Mouse (Mus musculus): ENCODE results near the gene Arhgef19. TPM values are rescaled to one million over a fixed set of nuclear protein-coding genes. Genes with fewer than 3 reads are reported as not detected.

Arhgef19 gene
- polyA plus RNA-seq, 2 experiments = 15.3 to 20.4 TPM

DNA sequence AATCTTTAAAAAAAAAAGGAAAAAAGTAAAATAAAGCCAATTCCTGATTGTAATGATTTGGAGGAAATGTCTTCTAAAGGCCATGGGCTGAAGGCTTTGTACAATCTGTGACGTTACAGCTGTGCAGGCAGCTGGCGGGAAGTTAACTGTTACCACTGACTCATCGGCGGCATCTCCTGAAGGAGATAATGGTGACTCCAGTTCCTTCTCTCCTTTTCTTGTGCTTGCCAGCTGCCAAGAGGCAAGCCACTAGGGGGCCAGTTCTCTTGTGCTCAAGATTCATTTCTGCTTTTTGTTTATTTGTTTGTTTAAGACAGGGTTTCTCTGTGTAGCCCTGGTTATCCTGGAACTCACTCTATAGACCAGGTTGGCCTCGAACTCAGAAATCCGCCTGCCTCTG, 29.8 kb downstream of the Arhgef19 start:
- Histone ChIP-seq H3K4me1 (ENCODE audit: control insufficient read depth, insufficient read depth, low read length) (peaks cover 3% of the 10 kb centered on the region; the same call in 1 of the 2 replicates), H3K4me2 (replicated peaks; ENCODE audit: low read depth, low read length, severe bottlenecking) (no peak overlapping the region), H3K9ac (ENCODE audit: low read depth, low read length, severe bottlenecking) (no peak overlapping the region), H3K36me3 (ENCODE audit: control insufficient read depth, insufficient read depth, low read length) (no peaks in the 10 kb centered on the region), H3K27me3 (ENCODE audit: control insufficient read depth, insufficient read depth, low read length) (no peaks in the 10 kb centered on the region), H3K9me3 (ENCODE audit: control insufficient read depth, low read length) (no peaks in the 10 kb centered on the region), H3K27ac (replicated peaks; ENCODE audit: low read depth, low read length) (no peak overlapping the region), H3K4me3 (replicated peaks; ENCODE audit: low read length) (no peak overlapping the region)
- ATAC-seq (ENCODE audit: low FRiP score, low read depth) (no peak), DNase-seq (ENCODE audit: low spot score) (no peak)
- 87% methylated on average over 6 of the region's 6 CpGs for WGBS
- TF ChIP-seq POLR2A (IDR thresholded peaks at IDR 0.05; ENCODE audit: borderline replicate concordance, extremely low read depth, insufficient read depth, insufficient read length) = no peak

DNA sequence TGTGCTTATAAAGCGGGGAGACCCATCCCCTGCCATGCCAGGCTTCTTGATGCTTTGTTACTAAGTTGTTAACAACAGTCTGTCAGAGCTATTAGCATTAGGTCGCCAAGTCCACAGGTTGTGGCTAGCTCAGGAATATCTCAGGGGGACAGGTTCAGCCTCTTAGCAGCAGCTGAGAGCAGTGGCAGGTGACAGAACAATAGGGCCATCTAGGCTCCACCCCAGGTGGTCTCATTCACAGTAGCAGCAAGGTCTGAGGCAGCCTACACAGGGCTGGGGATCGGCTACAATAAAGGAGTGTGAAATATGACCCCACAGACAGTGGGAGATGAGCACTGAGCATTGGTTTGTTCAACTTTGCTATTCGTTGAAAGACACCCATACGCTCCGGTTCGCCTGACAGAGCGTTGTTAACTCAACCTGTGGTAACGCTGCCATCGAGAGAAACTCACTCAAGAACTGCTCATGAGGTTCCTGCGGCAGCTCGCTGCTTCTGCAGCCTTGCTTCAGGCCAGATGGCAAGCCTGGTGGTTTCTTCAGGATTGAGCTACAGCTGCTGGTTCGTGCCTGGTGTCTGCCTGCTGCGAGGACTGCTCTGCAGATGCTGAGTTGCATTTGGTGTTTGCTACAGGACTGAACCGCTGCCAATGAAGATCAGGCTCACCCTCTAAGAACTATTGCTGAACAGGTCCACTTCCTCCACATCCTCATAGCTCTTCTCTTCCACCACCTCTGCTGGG, 31.1 kb downstream of the Arhgef19 start:
- ATAC-seq (ENCODE audit: low FRiP score, low read depth) (no peak), DNase-seq (ENCODE audit: low spot score) (no peak)
- no peak overlapping the region for H3K4me2 ChIP-seq (replicated peaks; ENCODE audit: low read depth, low read length, severe bottlenecking)
- no peak overlapping the region for H3K4me3 ChIP-seq (replicated peaks; ENCODE audit: low read length)
- H3K27ac ChIP-seq (replicated peaks; ENCODE audit: low read depth, low read length) = no peak overlapping the region
- no peaks in the 10 kb centered on the region for H3K36me3 ChIP-seq (ENCODE audit: control insufficient read depth, insufficient read depth, low read length)
- no peaks in the 10 kb centered on the region for H3K27me3 ChIP-seq (ENCODE audit: control insufficient read depth, insufficient read depth, low read length)
- H3K9me3 ChIP-seq (ENCODE audit: control insufficient read depth, low read length) = no peaks in the 10 kb centered on the region
- no peak overlapping the region for H3K9ac ChIP-seq (ENCODE audit: low read depth, low read length, severe bottlenecking)
- no peak for TF ChIP-seq POLR2A (IDR thresholded peaks at IDR 0.05; ENCODE audit: borderline replicate concordance, extremely low read depth, insufficient read depth, insufficient read length)
- 59% methylated on average over 15 of the region's 15 CpGs for WGBS
- peaks cover 3% of the 10 kb centered on the region; the same call in 1 of the 2 replicates for H3K4me1 ChIP-seq (ENCODE audit: control insufficient read depth, insufficient read depth, low read length)

DNA sequence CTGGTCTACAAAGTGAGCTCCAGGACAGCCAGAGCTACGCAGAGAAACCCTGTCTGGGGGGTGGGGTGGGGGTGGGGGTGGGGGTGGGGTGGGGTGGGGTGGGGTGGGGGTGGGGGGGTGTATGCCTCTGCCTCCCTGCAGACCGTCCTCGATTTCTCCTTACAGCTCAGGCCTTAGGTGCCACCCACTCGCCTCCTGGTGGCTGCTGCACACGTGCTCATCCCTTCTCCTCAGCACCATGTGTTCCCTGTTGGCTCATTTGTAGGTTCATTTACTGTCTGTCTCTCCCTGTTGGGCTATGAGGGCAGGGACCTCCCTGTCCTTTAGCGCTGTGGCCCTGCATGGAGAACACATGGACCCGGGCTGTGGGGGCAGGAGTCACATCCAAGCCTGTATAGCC, 31.9 kb downstream of the Arhgef19 start:
- no peak overlapping the region for H3K4me3 ChIP-seq (replicated peaks; ENCODE audit: low read length)
- peaks cover 3% of the 10 kb centered on the region; the same call in 1 of the 2 replicates for H3K4me1 ChIP-seq (ENCODE audit: control insufficient read depth, insufficient read depth, low read length)
- no peak overlapping the region for H3K9ac ChIP-seq (ENCODE audit: low read depth, low read length, severe bottlenecking)
- DNase-seq (ENCODE audit: low spot score) (no peak), ATAC-seq (ENCODE audit: low FRiP score, low read depth) (no peak)
- H3K9me3 ChIP-seq (ENCODE audit: control insufficient read depth, low read length) = no peaks in the 10 kb centered on the region
- H3K27me3 ChIP-seq (ENCODE audit: control insufficient read depth, insufficient read depth, low read length) = no peaks in the 10 kb centered on the region
- TF ChIP-seq POLR2A (IDR thresholded peaks at IDR 0.05; ENCODE audit: borderline replicate concordance, extremely low read depth, insufficient read depth, insufficient read length) = no peak
- H3K27ac ChIP-seq (replicated peaks; ENCODE audit: low read depth, low read length) = no peak overlapping the region
- 80% methylated on average over 7 of the region's 7 CpGs for WGBS
- H3K4me2 ChIP-seq (replicated peaks; ENCODE audit: low read depth, low read length, severe bottlenecking) = no peak overlapping the region
- no peaks in the 10 kb centered on the region for H3K36me3 ChIP-seq (ENCODE audit: control insufficient read depth, insufficient read depth, low read length)

DNA sequence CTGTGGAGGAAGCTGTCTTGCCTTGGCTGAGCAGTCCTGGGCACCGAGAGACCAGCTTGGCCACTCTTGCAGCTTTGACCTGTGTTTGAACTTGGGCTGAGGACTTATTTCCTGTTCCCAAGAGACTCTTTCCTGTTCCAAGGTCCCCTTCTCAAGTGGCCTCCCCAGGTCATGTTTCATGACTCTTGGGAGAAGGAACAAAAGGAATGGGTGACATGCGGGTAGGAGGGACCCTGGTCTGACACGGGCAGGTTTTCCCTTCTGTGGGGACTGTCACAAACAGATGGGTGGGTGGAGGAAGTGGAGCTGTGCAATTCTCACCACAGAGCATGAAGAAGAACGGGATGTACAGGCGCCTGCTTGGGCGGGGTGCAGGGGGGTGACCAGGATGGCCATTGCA, 32.4 kb downstream of the Arhgef19 start:
- no peak overlapping the region for H3K27ac ChIP-seq (replicated peaks; ENCODE audit: low read depth, low read length)
- TF ChIP-seq POLR2A (IDR thresholded peaks at IDR 0.05; ENCODE audit: borderline replicate concordance, extremely low read depth, insufficient read depth, insufficient read length) = no peak
- DNase-seq (ENCODE audit: low spot score) (no peak), ATAC-seq (ENCODE audit: low FRiP score, low read depth) (no peak)
- H3K9ac ChIP-seq (ENCODE audit: low read depth, low read length, severe bottlenecking) = no peak overlapping the region
- no peaks in the 10 kb centered on the region for H3K27me3 ChIP-seq (ENCODE audit: control insufficient read depth, insufficient read depth, low read length)
- H3K4me2 ChIP-seq (replicated peaks; ENCODE audit: low read depth, low read length, severe bottlenecking) = no peak overlapping the region
- H3K9me3 ChIP-seq (ENCODE audit: control insufficient read depth, low read length) = no peaks in the 10 kb centered on the region
- H3K4me1 ChIP-seq (ENCODE audit: control insufficient read depth, insufficient read depth, low read length) = peaks cover 3% of the 10 kb centered on the region; the same call in 1 of the 2 replicates
- 79% methylated on average over 6 of the region's 6 CpGs for WGBS
- no peak overlapping the region for H3K4me3 ChIP-seq (replicated peaks; ENCODE audit: low read length)
- no peaks in the 10 kb centered on the region for H3K36me3 ChIP-seq (ENCODE audit: control insufficient read depth, insufficient read depth, low read length)

DNA sequence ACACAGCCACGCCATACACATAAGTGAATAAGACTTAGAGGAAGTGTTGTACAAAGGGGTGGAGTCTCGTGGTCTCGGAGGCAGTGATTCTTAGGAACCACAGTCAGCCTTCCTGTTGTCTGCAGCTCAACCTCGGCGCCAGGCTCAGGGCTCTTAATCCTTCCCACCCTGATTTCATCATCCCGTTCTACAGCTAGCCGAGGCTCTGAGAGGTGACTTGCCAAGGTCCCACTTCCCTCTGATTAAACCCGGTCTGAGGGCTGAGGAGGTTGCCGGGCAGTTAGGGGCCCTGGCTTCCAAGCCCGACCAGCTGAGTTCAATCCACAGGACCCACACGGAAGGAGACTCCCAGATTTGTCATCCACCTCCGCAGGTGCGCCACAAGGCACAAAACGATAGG, 33.6 kb downstream of the Arhgef19 start:
- TF ChIP-seq POLR2A (IDR thresholded peaks at IDR 0.05; ENCODE audit: borderline replicate concordance, extremely low read depth, insufficient read depth, insufficient read length) = no peak
- DNase-seq (ENCODE audit: low spot score) (peak; percentile 41), ATAC-seq (ENCODE audit: low FRiP score, low read depth) (peak; percentile 16; the same call in 1 of the 2 replicates)
- Histone ChIP-seq H3K9me3 (ENCODE audit: control insufficient read depth, low read length) (no peaks in the 10 kb centered on the region), H3K36me3 (ENCODE audit: control insufficient read depth, insufficient read depth, low read length) (no peaks in the 10 kb centered on the region), H3K27ac (replicated peaks; ENCODE audit: low read depth, low read length) (no peak overlapping the region), H3K27me3 (ENCODE audit: control insufficient read depth, insufficient read depth, low read length) (no peaks in the 10 kb centered on the region), H3K4me3 (replicated peaks; ENCODE audit: low read length) (0 out of 2 replicates have a peak overlapping the region, but pooled peaks have one; percentile 12), H3K4me2 (replicated peaks; ENCODE audit: low read depth, low read length, severe bottlenecking) (peak overlapping the region; percentile 36), H3K4me1 (ENCODE audit: control insufficient read depth, insufficient read depth, low read length) (peaks cover 3% of the 10 kb centered on the region; the same call in 1 of the 2 replicates), H3K9ac (ENCODE audit: low read depth, low read length, severe bottlenecking) (peak overlapping the region; percentile 32; the same call in 1 of the 2 replicates)
- WGBS = 17% methylated on average over 14 of the region's 14 CpGs

All from limb, embryonic 14.5 days (tissue).